Mouse (Mus musculus) frontal cortex, postnatal 10 days (tissue): ENCODE data around the gene Timp2.
"Not testable (repeated sequence)": the region's sequence is repeated elsewhere in the genome, so short reads cannot be mapped to it uniquely, and the experiment has no call there.

Source experiments
- DNase-seq, 2 experiments: peaks; one replicate each; pipeline ENCODE4 v3.0.0; 2022; ENCODE audit warnings: low spot score in 2 of 2, mixed read lengths in 1 of 2

The Timp2 gene

DNA sequence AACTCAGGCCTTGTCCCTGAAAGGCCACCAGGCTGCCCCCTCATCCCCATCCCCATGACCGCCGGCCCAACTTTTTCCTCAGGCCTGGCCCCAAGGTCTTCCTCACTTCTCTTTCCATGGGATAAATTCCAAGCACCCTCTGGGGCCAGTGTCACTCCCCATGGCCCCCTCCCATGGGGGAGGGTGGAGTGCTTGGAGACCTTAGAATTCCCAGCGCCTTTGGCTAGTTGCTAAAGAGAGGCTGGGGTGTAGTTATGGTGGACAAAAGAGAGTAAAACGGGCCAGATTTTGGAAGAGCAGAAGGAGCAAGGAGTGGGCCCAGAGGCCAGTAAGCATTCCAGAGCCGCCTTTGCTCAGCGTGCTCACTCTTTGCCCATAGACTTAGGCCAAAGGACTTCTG, at the start of gene Timp2:
Gene Timp2 (minus strand): TSS at position 101 of the 400 bp plus-strand sequence.
- no peak for DNase-seq

- DNase-seq, result no peak
Observed at GRCm38 (mm10) chr11:118405311-118405710, 49.8 kb upstream of the Timp2 start.

GRCm38 (mm10) chr11:118403951-118404899, 48.7 kb upstream of the Timp2 start:
- DNase-seq, result no peak

DNA sequence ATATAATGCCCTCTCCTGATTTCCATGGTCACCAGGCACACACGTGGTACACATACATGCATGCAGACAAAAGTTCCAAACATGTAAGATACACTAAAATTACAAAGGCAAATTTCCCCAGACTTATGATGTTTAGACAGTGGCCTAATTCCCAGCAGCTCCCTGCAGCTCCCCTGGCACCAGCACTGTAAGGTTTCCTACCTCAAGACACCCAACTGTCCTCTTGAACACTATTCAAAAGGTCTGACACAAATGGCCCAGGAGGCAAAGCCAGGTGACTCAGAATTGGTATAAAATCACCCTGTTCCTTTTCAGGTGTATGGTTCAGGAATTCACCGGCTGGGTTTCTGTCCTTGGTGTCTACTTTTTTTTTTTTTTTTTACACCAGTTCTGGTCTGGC, 47.6 kb upstream of the Timp2 start:
- no peak for DNase-seq

DNA sequence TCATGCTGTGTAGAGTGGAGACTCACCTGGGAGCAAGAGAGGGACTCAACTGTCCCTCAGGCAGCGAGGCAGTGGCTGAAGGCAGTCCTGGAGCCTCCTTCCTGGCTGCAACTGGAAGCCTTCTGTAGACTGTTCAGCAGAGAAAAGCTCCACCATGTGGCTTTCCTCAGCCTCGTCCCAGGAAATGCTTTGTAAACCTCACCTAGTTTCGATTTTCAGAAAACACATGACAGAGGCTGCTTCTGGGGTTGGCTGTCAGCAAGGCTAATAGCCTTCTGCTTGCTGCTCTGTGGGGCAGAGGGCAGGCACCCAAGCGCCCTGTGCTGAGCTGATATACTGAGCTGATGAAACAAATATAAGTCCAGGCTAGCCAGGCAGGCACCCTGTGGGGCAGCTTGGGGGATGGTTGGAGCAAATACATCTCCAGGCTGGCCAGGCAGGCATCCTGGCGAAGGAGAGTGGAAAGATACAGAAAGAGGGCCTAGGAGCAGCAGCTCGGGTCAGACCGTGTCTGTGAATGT, 46.3 kb upstream of the Timp2 start, which contains the start of gene Lgals3bp:
Gene Lgals3bp (minus strand): TSS at position 333 of the 521 bp plus-strand sequence.
- peak in 1 of 2 experiments; percentile 45 for DNase-seq

- no peak for DNase-seq
Observed at GRCm38 (mm10) chr11:118401195-118401594, 45.7 kb upstream of the Timp2 start.

DNA sequence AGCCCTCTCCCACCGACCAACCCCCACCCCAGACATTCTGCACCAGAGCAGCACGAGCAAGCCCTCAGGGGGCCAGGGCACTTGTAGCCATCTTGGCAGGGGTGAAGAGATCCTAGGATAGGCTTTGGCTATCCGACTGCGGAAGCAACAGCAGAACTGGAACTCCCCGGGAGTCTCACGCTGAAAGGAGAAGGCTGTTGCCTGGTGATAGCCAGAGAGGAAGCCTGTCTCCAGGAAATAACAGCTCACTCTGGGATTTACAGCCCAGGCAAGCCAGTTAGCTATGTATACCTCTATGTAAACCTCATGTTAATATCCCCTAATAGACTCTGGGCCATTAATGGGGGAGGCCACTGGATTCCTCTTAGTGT, 45.0 kb upstream of the Timp2 start:
- no peak for DNase-seq

GRCm38 (mm10) chr11:118399891-118400565, 44.5 kb upstream of the Timp2 start:
- DNase-seq, result no peak

DNA sequence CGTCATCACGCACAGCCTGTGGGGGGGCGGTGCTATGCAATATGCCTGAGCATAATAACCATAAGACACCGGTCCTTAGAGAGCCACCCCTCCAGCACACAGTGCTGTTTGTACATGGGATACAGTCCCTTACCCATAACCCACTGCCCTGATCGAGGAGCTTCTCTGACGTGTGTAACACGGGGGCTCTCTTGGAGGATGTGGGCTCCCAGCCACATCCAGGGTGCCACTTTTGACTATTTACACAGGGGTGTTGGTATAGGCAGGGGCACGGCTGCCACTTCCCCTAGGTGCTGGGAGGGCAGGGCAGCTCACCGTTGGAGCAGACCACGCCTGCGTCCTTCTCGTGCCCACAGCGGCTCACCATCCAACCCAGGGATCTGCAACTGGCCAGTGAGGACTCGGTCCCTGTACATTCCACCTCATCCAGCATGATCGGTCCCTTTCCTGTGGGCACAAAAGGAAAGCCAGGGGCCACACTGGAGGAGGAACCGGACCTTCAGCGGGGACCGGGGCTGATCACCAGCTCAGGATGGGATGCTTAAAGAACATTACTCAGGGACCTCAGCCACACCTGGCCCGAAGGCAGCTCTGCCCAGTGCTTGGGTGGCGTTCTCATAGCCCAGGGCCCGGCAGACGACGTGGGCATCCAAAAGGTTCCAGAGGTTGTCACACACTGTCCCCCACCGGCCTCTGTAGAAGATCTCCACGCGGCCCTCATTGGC, 42.4 kb upstream of the Timp2 start:
- no peak for DNase-seq

- DNase-seq, result no peak
Observed at GRCm38 (mm10) chr11:118394538-118394937, 39.0 kb upstream of the Timp2 start.

- DNase-seq, result no peak
Observed at GRCm38 (mm10) chr11:118393991-118394390, 38.5 kb upstream of the Timp2 start.

GRCm38 (mm10) chr11:118387816-118388215, 32.3 kb upstream of the Timp2 start:
- DNase-seq, result not testable (repeated sequence)

GRCm38 (mm10) chr11:118379251-118380009, 23.9 kb upstream of the Timp2 start:
- DNase-seq, result peak; percentile 44 to 79

DNA sequence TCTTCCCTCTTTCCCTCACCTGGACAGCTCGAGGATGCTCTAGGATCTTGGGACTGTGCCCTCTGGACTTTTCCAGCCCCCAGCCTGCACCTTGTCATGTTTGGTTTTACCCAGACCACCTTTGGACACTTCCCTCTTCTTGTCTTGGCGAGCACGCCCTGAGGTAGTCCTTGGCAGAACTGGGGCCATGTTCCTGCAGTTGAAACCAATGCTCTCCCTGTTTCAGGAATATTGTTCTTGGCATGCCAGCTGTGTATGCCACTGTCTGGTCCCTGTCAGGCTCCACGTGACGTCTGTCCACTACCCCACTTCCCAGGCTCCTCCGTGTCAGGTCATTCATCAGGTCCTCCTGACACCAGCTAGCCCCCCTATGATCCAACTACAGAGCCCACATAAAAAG, 23.1 kb upstream of the Timp2 start:
- DNase-seq, result no peak

GRCm38 (mm10) chr11:118376323-118376722, 20.8 kb upstream of the Timp2 start:
- DNase-seq, result not testable (repeated sequence)

- DNase-seq, result no peak
Observed at GRCm38 (mm10) chr11:118375881-118376280, 20.3 kb upstream of the Timp2 start.

DNA sequence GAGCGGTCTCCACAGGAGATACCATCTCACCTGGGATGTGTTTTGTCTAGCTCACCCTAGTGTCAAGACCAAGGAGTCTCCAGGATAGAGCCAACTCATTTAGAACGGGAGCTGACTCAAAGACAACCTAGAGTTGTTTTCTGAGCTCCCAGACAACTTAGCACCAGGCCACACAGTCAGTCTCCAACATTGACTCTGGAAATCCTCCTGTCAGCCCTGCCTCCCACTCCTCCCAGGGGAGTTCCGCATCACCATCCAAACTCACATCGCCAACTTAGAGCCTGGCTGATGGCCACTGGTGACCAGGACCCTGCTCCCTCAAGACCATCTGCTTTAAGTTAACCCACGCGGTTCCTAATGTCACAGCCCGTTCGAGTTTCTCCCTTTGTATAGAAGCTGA, 19.9 kb upstream of the Timp2 start:
- DNase-seq, result no peak

GRCm38 (mm10) chr11:118375006-118375405, 19.5 kb upstream of the Timp2 start:
- no peak for DNase-seq

DNA sequence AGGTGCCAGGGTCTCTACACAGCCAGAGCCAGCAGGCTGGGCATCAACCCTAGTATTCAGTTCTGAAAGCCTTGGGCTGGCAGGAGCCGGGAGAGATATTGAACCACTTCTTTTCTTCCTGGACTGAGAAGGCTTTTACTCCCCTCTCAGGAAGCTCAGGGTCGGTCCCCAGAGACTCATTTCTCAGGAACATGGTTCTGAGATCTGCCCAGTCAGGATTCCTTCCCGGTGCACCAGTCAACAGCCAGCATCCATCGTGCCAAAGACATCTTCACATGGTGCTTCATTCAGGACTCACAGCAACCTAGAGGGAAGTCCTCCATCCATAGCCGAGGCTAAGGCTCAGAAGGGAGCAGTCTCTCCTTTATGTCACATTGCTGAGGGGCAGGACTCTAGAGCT, 19.0 kb upstream of the Timp2 start:
- DNase-seq, result no peak

GRCm38 (mm10) chr11:118372641-118373040, 17.1 kb upstream of the Timp2 start:
- DNase-seq, result no peak

DNA sequence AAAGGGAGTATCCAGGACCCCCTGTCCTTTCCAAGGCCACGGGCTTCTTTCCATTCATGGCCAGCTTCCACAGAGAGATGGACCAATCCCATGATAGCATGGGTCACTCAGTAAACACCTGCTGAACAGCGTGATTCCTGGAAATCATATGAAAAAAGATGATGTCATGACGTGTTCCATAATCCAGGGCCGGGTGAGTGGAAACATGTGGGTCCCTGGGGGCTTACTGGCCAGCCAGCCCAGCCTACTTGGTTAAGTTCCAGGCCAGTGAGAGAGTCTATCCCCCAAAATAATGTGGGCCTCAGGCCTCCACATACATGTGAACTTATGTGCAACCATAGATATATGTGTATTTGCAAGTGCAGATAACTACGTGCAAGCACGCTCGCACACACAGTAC, 16.3 kb upstream of the Timp2 start:
- no peak for DNase-seq
